Mouse (Mus musculus): ENCODE results near the gene Ddit4l. TPM values are rescaled to one million over a fixed set of nuclear protein-coding genes. Genes with fewer than 3 reads are reported as not detected.
"Not testable (repeated sequence)": the region's sequence is repeated elsewhere in the genome, so short reads cannot be mapped to it uniquely, and the experiment has no call there.

Gene Ddit4l
- polyA plus RNA-seq, 1 experiment from 2014 or later: 7.7 TPM

DNA sequence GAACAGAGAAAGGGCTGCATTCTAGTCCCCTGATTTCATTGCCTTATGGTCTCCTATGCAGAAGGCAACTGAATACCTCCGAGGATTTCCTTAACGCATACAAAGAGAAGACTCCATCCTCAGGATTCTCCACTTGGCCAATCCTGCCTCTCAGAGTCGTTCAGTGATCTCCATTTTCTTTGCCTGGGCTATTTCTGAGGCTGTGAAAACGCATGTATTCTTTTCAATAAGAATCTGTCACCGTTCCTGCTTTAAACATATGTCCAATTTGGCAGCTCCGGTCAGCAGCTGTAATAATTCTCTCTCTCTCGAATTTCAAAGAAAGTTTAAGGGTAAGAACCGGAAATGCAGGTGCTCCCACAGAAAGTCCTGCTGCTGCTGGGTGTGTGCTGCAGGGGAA, 20.7 kb downstream of the Ddit4l start:
- Histone ChIP-seq H3K27me3 (ENCODE audit: control insufficient read depth, insufficient read depth, low read depth, low read length) (no peaks in the 10 kb centered on the region), H3K4me3 (ENCODE audit: low read depth, low read length) (no peak overlapping the region), H3K36me3 (ENCODE audit: control insufficient read depth, insufficient read depth, low read length) (no peaks in the 10 kb centered on the region), H3K4me1 (ENCODE audit: control insufficient read depth, insufficient read depth, low read length) (no peaks in the 10 kb centered on the region), H3K9ac (ENCODE audit: low read depth, low read length) (no peak overlapping the region), H3K9me3 (replicated peaks; ENCODE audit: control insufficient read depth, low read length, poor library complexity, severe bottlenecking) (no peaks in the 10 kb centered on the region), H3K4me2 (ENCODE audit: low read length) (no peak overlapping the region), H3K27ac (ENCODE audit: low read length) (no peak overlapping the region)
- no peak for ATAC-seq
- WGBS: 30% methylated on average over 8 of the region's 8 CpGs

DNA sequence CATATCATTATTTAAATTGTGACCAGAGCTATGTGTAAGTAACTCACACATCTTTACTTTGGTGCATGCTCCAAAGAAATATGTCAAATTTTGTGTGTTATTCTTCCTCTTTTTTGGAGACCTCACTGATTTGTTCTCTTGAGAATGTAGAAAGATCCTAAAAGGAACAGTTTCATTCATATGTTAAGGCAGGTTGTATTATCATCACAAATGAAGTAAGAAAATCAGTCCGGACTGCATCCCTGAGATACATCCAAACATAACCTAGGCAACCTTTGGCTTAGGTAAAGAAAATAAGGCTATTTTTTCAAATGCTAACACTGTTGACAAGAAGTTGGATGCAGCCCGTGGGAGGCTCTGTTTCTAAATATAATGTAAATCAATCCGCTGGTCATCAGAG, 21.2 kb downstream of the Ddit4l start:
- Histone ChIP-seq H3K4me1 (ENCODE audit: control insufficient read depth, insufficient read depth, low read length) (no peaks in the 10 kb centered on the region), H3K4me2 (ENCODE audit: low read length) (no peak overlapping the region), H3K4me3 (ENCODE audit: low read depth, low read length) (no peak overlapping the region), H3K9me3 (replicated peaks; ENCODE audit: control insufficient read depth, low read length, poor library complexity, severe bottlenecking) (no peaks in the 10 kb centered on the region), H3K36me3 (ENCODE audit: control insufficient read depth, insufficient read depth, low read length) (no peaks in the 10 kb centered on the region), H3K9ac (ENCODE audit: low read depth, low read length) (no peak overlapping the region), H3K27ac (ENCODE audit: low read length) (no peak overlapping the region), H3K27me3 (ENCODE audit: control insufficient read depth, insufficient read depth, low read depth, low read length) (no peaks in the 10 kb centered on the region)
- ATAC-seq: no peak
- WGBS: 60% methylated on average over 3 of the region's 3 CpGs

DNA sequence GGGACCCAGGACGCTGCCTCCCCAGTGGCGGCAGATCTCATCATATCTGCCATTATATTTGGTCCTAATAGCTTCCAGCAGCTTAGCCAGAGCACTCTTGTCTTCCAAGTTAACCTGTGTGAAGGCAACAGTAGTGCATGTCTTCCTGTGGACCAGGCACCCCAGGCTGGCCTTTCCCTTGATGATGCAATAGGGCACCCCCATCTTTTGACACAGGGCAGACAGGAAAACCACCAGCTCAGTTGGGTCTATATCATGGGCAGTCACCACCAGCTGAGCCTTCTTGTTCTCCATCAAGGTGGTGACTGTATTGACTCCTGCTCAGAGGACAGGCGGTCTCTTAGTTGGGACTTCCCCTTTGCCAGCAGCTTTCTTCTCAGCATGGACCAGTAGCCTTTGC, 22.7 kb downstream of the Ddit4l start:
- ATAC-seq: no peak
- Histone ChIP-seq H3K4me1 (ENCODE audit: control insufficient read depth, insufficient read depth, low read length) (no peaks in the 10 kb centered on the region), H3K9me3 (replicated peaks; ENCODE audit: control insufficient read depth, low read length, poor library complexity, severe bottlenecking) (no peaks in the 10 kb centered on the region), H3K27me3 (ENCODE audit: control insufficient read depth, insufficient read depth, low read depth, low read length) (no peaks in the 10 kb centered on the region), H3K36me3 (ENCODE audit: control insufficient read depth, insufficient read depth, low read length) (no peaks in the 10 kb centered on the region), H3K4me2 (ENCODE audit: low read length) (no peak overlapping the region), H3K4me3 (ENCODE audit: low read depth, low read length) (no peak overlapping the region), H3K9ac (ENCODE audit: low read depth, low read length) (no peak overlapping the region), H3K27ac (ENCODE audit: low read length) (no peak overlapping the region)
- WGBS: 95% methylated on average over 3 of the region's 3 CpGs

DNA sequence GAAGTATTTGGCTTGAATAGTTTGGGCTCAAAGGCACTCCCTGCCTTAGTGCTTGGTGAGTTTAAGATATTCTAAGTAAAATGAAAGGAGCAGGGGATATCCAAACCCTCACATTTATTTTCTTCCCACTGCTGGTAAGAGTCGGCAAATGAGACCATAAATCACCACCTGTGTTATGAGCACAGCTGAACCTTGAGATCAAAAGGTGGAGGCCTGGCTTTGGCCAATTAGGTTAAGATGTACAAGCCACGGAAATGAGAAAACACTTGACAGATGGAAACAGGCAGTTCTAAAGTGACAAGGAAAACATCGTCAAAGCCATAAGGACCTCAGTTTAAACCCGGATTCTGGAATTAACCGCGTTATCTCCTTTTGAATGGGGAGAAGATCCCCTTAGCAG, 23.5 kb downstream of the Ddit4l start:
- no peak for ATAC-seq
- H3K27ac ChIP-seq (ENCODE audit: low read length): no peak overlapping the region
- no peak overlapping the region for H3K9ac ChIP-seq (ENCODE audit: low read depth, low read length)
- H3K4me3 ChIP-seq (ENCODE audit: low read depth, low read length): no peak overlapping the region
- H3K27me3 ChIP-seq (ENCODE audit: control insufficient read depth, insufficient read depth, low read depth, low read length): no peaks in the 10 kb centered on the region
- H3K36me3 ChIP-seq (ENCODE audit: control insufficient read depth, insufficient read depth, low read length): no peaks in the 10 kb centered on the region
- WGBS: 85% methylated on average over 6 of the region's 6 CpGs
- no peaks in the 10 kb centered on the region for H3K4me1 ChIP-seq (ENCODE audit: control insufficient read depth, insufficient read depth, low read length)
- H3K9me3 ChIP-seq (replicated peaks; ENCODE audit: control insufficient read depth, low read length, poor library complexity, severe bottlenecking): no peaks in the 10 kb centered on the region
- H3K4me2 ChIP-seq (ENCODE audit: low read length): no peak overlapping the region

DNA sequence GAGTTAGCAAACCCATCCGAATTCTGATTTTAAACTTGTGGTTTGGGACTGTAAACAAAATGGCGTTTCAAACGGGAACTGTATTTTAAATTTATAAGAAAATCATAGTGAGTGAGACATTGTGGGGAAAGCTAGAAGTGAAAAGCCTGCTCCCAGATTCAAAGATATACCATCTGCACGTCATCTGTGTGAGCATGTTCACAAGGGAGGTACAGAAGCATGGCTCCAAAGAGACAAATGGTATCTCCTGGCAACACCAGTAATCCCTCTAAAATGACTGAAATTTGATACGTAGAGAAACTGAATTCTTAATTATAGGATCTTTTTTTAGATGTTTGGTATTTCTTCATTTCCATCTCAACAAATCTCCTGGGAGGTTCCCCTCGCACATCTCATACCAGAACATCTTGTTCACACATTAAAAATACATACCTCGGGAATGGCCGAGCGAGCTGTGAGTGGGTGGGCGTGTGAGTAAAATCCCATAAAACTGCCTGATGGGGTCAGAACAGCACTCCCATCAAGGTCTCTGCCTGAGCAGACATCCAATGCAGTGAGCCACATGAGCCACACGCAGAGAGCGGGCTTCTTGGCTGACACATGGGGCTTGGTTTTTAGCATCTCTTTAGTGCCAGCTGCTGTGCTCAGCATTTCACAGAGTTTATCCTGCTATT, 26.2 kb downstream of the Ddit4l start:
- ATAC-seq: peak; percentile 17; the same call in 1 of the 2 replicates
- WGBS: 56% methylated on average over 12 of the region's 12 CpGs
- H3K9ac ChIP-seq (ENCODE audit: low read depth, low read length): no peak overlapping the region
- H3K4me2 ChIP-seq (ENCODE audit: low read length): no peak overlapping the region
- no peaks in the 10 kb centered on the region for H3K27me3 ChIP-seq (ENCODE audit: control insufficient read depth, insufficient read depth, low read depth, low read length)
- no peak overlapping the region for H3K4me3 ChIP-seq (ENCODE audit: low read depth, low read length)
- no peaks in the 10 kb centered on the region for H3K9me3 ChIP-seq (replicated peaks; ENCODE audit: control insufficient read depth, low read length, poor library complexity, severe bottlenecking)
- H3K27ac ChIP-seq (ENCODE audit: low read length): no peak overlapping the region
- no peaks in the 10 kb centered on the region for H3K4me1 ChIP-seq (ENCODE audit: control insufficient read depth, insufficient read depth, low read length)
- no peaks in the 10 kb centered on the region for H3K36me3 ChIP-seq (ENCODE audit: control insufficient read depth, insufficient read depth, low read length)

DNA sequence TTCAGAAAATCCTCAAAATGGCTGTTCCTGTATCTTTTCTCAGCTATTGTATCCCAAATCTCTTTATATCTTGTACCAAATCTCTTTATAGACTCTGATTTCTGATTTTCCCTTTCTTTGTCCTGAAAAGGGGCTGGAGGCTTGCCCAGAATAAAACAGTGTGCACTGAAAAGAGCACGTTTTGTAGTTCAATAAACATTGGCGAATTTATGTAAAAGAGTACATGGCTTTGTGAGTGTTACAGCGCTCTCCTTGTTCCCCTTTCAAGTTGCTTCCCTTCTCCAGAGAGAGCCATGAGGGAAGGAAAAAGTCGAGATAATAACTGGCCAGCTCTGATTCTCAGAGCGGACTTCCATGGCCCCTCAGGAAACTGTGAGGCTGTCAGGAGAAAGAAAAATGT, 27.7 kb downstream of the Ddit4l start:
- no peaks in the 10 kb centered on the region for H3K27me3 ChIP-seq (ENCODE audit: control insufficient read depth, insufficient read depth, low read depth, low read length)
- no peak overlapping the region for H3K27ac ChIP-seq (ENCODE audit: low read length)
- ATAC-seq: no peak
- H3K4me3 ChIP-seq (ENCODE audit: low read depth, low read length): no peak overlapping the region
- H3K4me2 ChIP-seq (ENCODE audit: low read length): no peak overlapping the region
- 31% methylated on average over 5 of the region's 5 CpGs for WGBS
- H3K4me1 ChIP-seq (ENCODE audit: control insufficient read depth, insufficient read depth, low read length): no peaks in the 10 kb centered on the region
- no peak overlapping the region for H3K9ac ChIP-seq (ENCODE audit: low read depth, low read length)
- H3K36me3 ChIP-seq (ENCODE audit: control insufficient read depth, insufficient read depth, low read length): no peaks in the 10 kb centered on the region
- no peaks in the 10 kb centered on the region for H3K9me3 ChIP-seq (replicated peaks; ENCODE audit: control insufficient read depth, low read length, poor library complexity, severe bottlenecking)

DNA sequence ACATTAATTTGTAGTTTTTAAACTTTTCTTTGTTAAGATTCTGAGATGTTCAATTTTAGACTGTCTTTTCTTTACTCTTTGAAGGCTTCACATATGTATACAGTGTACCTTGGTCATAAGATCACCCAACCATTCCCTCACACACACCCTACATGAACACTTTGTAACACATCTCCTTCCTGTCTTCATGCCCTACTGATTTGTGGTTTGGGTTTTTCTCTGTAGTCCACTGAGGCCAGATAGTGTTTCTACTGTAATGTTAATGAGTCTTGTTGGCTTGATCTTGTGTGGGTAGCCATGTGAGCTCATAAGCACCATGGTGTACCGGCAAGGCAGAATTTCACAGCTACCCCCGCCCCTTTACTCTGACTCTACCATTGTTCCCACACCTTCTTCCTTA, 31.4 kb downstream of the Ddit4l start:
- no peaks in the 10 kb centered on the region for H3K27me3 ChIP-seq (ENCODE audit: control insufficient read depth, insufficient read depth, low read depth, low read length)
- no peak overlapping the region for H3K27ac ChIP-seq (ENCODE audit: low read length)
- no peak overlapping the region for H3K9ac ChIP-seq (ENCODE audit: low read depth, low read length)
- WGBS: 94% methylated on average over 2 of the region's 2 CpGs
- no peak for ATAC-seq
- no peaks in the 10 kb centered on the region for H3K4me1 ChIP-seq (ENCODE audit: control insufficient read depth, insufficient read depth, low read length)
- no peak overlapping the region for H3K4me2 ChIP-seq (ENCODE audit: low read length)
- no peak overlapping the region for H3K4me3 ChIP-seq (ENCODE audit: low read depth, low read length)
- no peaks in the 10 kb centered on the region for H3K36me3 ChIP-seq (ENCODE audit: control insufficient read depth, insufficient read depth, low read length)
- H3K9me3 ChIP-seq (replicated peaks; ENCODE audit: control insufficient read depth, low read length, poor library complexity, severe bottlenecking): no peaks in the 10 kb centered on the region

DNA sequence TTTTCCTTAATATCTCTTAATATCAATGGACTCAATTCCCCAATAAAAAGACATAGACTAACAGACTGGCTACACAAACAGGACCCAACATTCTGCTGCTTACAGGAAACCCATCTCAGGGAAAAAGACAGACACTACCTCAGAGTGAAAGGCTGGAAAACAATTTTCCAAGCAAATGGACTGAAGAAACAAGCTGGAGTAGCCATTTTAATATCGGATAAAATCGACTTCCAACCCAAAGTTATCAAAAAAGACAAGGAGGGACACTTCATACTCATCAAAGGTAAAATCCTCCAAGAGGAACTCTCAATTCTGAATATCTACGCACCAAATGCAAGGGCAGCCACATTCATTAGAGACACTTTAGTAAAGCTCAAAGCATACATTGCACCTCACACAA, 49.8 kb downstream of the Ddit4l start, which contains the start of gene Gm21962:
Gene Gm21962, plus strand, starts transcription at position 301 of the 400 bp plus-strand sequence.
- not testable (repeated sequence) for H3K27ac ChIP-seq (ENCODE audit: low read length)

More for the DNA sequence above, 49.8 kb downstream of the Ddit4l start, which contains the start of gene Gm21962:
- H3K27me3 ChIP-seq (ENCODE audit: control insufficient read depth, insufficient read depth, low read depth, low read length); H3K4me3 ChIP-seq (ENCODE audit: low read depth, low read length); H3K4me1 ChIP-seq (ENCODE audit: control insufficient read depth, insufficient read depth, low read length); H3K9me3 ChIP-seq (replicated peaks; ENCODE audit: control insufficient read depth, low read length, poor library complexity, severe bottlenecking); H3K4me2 ChIP-seq (ENCODE audit: low read length); ATAC-seq; H3K9ac ChIP-seq (ENCODE audit: low read depth, low read length); H3K36me3 ChIP-seq (ENCODE audit: control insufficient read depth, insufficient read depth, low read length): not testable (repeated sequence)
- no CpG with 5 or more reads among the region's 3 CpGs for WGBS
